Mouse (Mus musculus) kidney, adult 2 months (tissue): Measurements from ENCODE around the gene Rnf111.
"Not testable (repeated sequence)": the region's sequence is repeated elsewhere in the genome, so short reads cannot be mapped to it uniquely, and the experiment has no call there.

ENCODE experiments used
- CTCF ChIP-seq: fragments of 200-500 bp; conservative IDR thresholded peaks from 2 replicates; pipeline ENCODE4 v1.5.1; 2011; ENCODE audit warnings: low read depth, mild to moderate bottlenecking, control low read depth, low read length, moderate library complexity, mixed read lengths; ENCODE audit not compliant: insufficient read depth, insufficient read length
- POLR2A ChIP-seq: fragments of 200-500 bp; IDR thresholded peaks from one replicate; pipeline ENCODE4 v1.6.1; 2011; ENCODE audit warnings: low read depth, low read length, control low read depth

DNA sequence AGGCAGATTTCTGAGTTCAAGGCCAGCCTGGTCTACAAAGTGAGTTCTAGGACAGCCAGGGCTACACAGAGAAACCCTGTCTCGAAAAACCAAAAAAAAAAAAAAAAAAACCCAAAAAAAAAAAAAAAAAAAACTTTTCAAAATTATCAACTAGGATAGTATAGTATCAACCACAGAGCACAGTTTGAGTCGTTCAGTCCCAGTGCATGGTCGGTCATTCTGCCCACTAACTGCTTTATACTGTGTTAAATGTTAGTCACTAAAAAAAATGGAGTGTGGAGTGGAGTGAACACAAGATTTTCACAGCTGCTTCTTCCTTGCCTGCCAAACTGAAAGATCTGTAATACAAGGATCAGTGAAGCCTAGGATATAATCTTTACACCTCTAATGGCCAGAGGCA lies 43.1 kb upstream of the Rnf111 start:
- not testable (repeated sequence) for TF ChIP-seq CTCF, POLR2A
